Mouse (Mus musculus) frontal cortex, postnatal 36 days (tissue): ENCODE measurements at regions not wholly inside any gene's neighbourhood (a gene's known extent, or its start where the extent isn't known, plus 50 kb on each side); places are given as distances from the start of the nearest gene placed in this dataset.
"Not testable (repeated sequence)": the region's sequence is repeated elsewhere in the genome, so short reads cannot be mapped to it uniquely, and the experiment has no call there.

ENCODE experiments used
- DNase-seq, 2 experiments: peaks; one replicate each; pipeline ENCODE4 v3.0.0; 2022; ENCODE audit warnings: low spot score in 2 of 2

- no peak for DNase-seq
These were observed 536.5 kb downstream of the Bckdhb start for GRCm38 (mm10) chr9:84461441-84461840.

- peak in 1 of 2 experiments; percentile 17 for DNase-seq
These were observed 541.8 kb downstream of the Bckdhb start for GRCm38 (mm10) chr9:84466741-84467140.

DNA sequence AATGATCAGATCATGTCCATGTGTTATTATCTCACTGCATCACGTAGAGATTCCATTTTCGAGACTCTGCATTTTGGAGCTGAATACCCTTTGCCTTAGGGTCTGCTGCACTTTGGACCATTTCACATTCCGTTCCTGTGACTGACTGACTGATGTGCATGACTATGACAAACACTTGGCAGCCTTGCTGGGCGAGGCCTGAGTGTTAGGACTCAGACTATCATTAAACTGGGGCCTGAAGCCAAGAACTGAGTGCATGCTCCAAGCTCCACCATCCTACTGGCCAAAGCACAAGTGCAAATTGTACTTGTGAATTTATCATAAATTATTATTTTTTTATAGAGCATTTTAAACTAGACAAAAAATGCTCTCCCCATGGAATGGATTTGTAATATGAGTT lies 547.8 kb downstream of the Bckdhb start:
- no peak for DNase-seq

- DNase-seq = no peak
These were observed 551.0 kb downstream of the Bckdhb start for GRCm38 (mm10) chr9:84475906-84476305.

- DNase-seq = no peak
These were observed 574.6 kb downstream of the Bckdhb start for GRCm38 (mm10) chr9:84499507-84499906.

GRCm38 (mm10) chr9:84502981-84503380 lies 578.0 kb downstream of the Bckdhb start:
- not testable (repeated sequence) for DNase-seq

- DNase-seq = no peak
These were observed 592.1 kb downstream of the Bckdhb start for GRCm38 (mm10) chr9:84517064-84517463.

- no peak for DNase-seq
These were observed 620.5 kb downstream of the Bckdhb start for GRCm38 (mm10) chr9:84545431-84545830.

- no peak for DNase-seq
These were observed 623.2 kb downstream of the Bckdhb start for GRCm38 (mm10) chr9:84548012-84548660.

DNA sequence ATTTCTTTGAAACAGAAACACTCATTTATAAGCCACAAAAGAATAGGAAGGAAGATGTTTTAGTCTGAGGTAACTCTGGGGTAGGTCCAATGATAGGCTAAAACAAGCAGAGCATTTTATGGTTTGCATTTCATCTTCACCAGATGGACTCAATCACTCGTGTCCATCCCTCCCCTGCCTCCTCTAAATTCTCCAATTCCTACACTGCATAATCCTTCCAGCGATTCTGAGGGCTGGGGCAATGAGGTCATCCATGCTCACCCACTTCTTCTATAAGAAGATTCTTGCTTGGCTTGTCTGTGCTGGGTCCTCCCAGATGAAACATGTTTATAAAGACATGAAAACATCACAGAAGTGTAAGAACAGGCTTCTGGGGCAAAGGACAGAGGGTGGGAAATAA lies 630.3 kb downstream of the Bckdhb start:
- no peak for DNase-seq

GRCm38 (mm10) chr9:84556261-84556844 lies 631.4 kb downstream of the Bckdhb start:
- DNase-seq = no peak

DNA sequence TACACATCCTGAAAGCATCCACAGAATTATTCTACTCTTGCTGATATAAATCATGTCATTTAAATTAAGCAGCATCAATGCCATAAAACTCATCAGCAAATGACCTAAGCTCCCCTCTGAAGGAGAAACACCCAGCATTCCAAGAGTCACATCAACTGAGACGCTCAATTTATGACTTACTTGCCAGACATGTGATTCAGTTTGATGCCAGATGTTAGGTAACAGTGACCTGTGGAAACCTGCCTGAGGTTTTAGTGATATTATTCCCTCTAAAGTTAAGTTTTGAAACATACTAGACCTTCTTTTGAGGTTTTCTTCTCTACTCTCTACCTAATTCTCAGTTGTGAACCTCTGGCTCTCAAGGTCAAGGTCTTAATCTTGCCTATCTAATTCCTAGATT lies 633.4 kb downstream of the Bckdhb start:
- no peak for DNase-seq

DNA sequence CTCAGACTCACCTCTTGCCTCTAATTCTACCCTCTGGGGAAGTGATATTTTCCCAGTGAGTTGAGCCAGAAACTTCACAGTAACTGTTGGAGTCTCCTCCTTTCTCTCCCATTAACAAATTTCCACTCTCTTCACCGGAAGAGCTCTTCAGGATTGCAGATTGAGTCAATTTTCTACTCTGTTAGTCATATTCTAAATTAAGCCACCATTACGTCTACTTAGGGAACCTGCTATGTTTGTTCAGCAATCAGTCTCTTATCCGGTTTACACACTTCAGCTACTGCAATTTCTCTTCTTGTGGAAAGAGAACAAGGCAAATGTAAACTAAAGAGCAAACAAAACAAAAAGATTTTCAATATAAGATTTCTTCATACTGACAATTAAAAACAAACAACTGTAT lies 644.6 kb downstream of the Bckdhb start:
- DNase-seq = no peak

DNA sequence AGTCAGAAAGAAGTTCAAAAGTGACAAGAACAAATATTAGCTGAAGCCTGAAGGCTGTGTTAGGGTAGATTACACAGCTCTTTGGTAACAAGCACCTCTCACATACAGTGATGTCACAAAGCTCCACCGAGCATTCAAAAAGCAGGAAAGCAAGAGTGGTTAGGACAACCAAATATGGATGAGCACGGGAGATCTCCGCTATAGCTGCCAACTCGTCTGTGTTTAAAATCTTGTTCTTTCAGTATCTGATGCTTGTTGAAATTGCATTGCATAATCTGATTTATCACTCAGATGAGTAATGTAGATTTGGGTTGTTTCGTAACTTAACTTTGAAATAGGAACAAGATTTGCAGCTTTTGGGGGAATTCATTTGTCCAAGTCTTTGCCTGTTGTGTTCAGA lies 652.8 kb downstream of the Bckdhb start:
- DNase-seq = no peak

- no peak for DNase-seq
These were observed 662.8 kb downstream of the Bckdhb start for GRCm38 (mm10) chr9:84587791-84588190.

GRCm38 (mm10) chr9:84594724-84595123 lies 669.8 kb downstream of the Bckdhb start:
- no peak for DNase-seq
